Mouse (Mus musculus) lung, postnatal 0 days (tissue): ENCODE measurements around the gene Rex1bd.

ENCODE experiments used
- CTCF ChIP-seq: IDR thresholded peaks from 2 replicates; pipeline ENCODE4 v1.5.1; 2016; ENCODE audit warnings: antibody characterized with exemption, mild to moderate bottlenecking
- EP300 ChIP-seq: IDR thresholded peaks from 2 replicates; pipeline ENCODE4 v1.6.1; 2016; ENCODE audit warnings: antibody characterized with exemption, mild to moderate bottlenecking, control low read depth

GRCm38 (mm10) chr8:70513441-70513840, 6.9 kb upstream of the Rex1bd start:
- TF ChIP-seq EP300 (no peak), CTCF (no peak)
